Mouse (Mus musculus): ENCODE results near the gene Gm45618. TPM values are rescaled to one million over a fixed set of nuclear protein-coding genes. Genes with fewer than 3 reads are reported as not detected.

Gm45618 gene
- polyA plus RNA-seq, 2 experiments, result not detected

DNA sequence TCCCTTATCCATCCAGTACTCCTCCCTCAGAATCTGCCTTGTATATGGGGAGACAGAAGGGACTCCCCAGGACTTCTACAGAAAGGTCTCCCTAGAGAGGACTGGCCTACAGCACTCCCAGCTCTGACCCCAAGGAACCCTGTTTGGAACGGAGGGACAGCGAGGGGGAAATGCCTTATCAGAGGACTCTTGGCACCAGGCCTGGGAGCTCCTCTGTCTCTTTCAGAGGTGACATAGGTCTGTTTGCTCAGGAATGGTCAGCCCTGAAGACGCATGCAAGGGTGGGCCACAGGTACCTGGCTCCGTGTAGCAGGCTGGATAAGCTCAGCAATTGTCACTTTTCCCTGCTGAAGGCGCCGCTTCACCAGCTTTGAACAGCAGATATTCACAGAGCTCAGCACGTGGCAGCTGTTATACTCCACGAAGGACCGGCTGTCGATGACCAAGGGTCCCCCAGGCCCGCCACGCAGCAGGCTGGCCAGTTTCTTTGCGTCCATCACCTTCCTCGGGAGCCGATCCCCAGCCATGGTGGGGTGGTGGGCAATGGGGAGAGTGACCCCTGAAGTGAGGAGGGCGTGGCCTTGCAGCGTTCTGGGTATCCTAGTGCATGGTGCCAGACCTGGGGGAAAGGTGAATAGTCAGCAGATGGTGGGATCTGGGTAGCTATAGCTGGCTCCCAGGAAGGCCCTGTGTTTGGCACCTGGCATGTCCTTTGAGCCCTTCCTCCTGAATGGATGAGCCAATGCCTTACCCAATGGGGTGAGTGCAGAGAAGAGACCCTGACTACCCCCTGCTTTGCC is 30.7 kb downstream of the Gm45618 start:
- H3K4me2 ChIP-seq (ENCODE audit: low read depth), result no peak overlapping the region
- H3K36me3 ChIP-seq (replicated peaks; ENCODE audit: control insufficient read depth, insufficient read depth, low read depth), result peaks cover 10% of the 10 kb centered on the region
- ATAC-seq (ENCODE audit: insufficient read depth), result no peak
- peak overlapping the region; percentile 98 for H3K27ac ChIP-seq
- no peak for DNase-seq (ENCODE audit: low read depth in 3 of 3, low spot score in 3 of 3)
- H3K27me3 ChIP-seq (ENCODE audit: control insufficient read depth, insufficient read depth, low read length), result peaks cover 22% of the 10 kb centered on the region
- no peak overlapping the region for H3K4me3 ChIP-seq (ENCODE audit: insufficient read depth in 1 of 2, low read depth in 2 of 2, low read length in 2 of 2)
- H3K4me1 ChIP-seq (replicated peaks; ENCODE audit: control insufficient read depth in 2 of 2, insufficient read depth in 2 of 2, low read length in 1 of 2), result peaks cover 68 to 86% of the 10 kb centered on the region in 2 experiments
- H3K9me3 ChIP-seq (ENCODE audit: control insufficient read depth, low read length), result no peaks in the 10 kb centered on the region
- WGBS (ENCODE audit: insufficient replicate concordance), result 56% methylated on average over 17 of the region's 17 CpGs
- H3K9ac ChIP-seq (replicated peaks), result peak overlapping the region; percentile 48
- TF ChIP-seq EP300 (IDR thresholded peaks at IDR 0.05; ENCODE audit: low read depth), result no peak
- TF ChIP-seq CTCF (IDR thresholded peaks at IDR 0.05; ENCODE audit: low read depth), result no peak

DNA sequence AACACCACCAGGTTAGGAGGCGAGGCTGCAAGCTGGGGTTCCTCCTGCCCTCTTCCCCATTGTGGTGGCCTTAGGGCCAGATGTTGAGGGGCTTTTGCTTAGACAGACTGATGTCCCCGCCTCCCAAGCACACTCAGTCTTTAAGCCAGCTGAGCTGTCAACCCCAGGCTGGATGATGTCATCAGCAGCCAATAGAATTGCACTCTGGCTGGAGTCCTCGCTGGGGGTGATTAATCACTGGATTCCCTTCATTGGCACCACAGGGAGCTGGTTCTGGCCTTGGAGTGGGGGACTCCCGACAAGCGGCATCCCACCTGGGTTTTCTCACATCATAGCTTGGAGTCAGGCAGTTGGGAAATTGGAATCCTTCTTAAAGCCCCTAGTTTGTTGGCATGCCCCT is 31.6 kb downstream of the Gm45618 start:
- ATAC-seq (ENCODE audit: insufficient read depth), result peak; percentile 18; the same call in 1 of the 2 replicates
- DNase-seq (ENCODE audit: low read depth in 3 of 3, low spot score in 3 of 3), result peak; percentile 59 to 79 (median 61)
- H3K4me1 ChIP-seq (replicated peaks; ENCODE audit: control insufficient read depth in 2 of 2, insufficient read depth in 2 of 2, low read length in 1 of 2), result peaks cover 68 to 84% of the 10 kb centered on the region in 2 experiments
- H3K27me3 ChIP-seq (ENCODE audit: control insufficient read depth, insufficient read depth, low read length), result peaks cover 18% of the 10 kb centered on the region
- H3K4me2 ChIP-seq (ENCODE audit: low read depth), result peak overlapping the region; percentile 82; the same call in 1 of the 2 replicates
- peak overlapping the region; percentile 98 for H3K27ac ChIP-seq
- H3K36me3 ChIP-seq (replicated peaks; ENCODE audit: control insufficient read depth, insufficient read depth, low read depth), result peaks cover 14% of the 10 kb centered on the region
- TF ChIP-seq EP300 (IDR thresholded peaks at IDR 0.05; ENCODE audit: low read depth) (no peak), CTCF (IDR thresholded peaks at IDR 0.05; ENCODE audit: low read depth) (no peak)
- 7% methylated on average over 5 of the region's 5 CpGs for WGBS (ENCODE audit: insufficient replicate concordance)
- no peak overlapping the region for H3K4me3 ChIP-seq (ENCODE audit: insufficient read depth in 1 of 2, low read depth in 2 of 2, low read length in 2 of 2)
- H3K9me3 ChIP-seq (ENCODE audit: control insufficient read depth, low read length), result no peaks in the 10 kb centered on the region
- peak overlapping the region; percentile 75 for H3K9ac ChIP-seq (replicated peaks)

DNA sequence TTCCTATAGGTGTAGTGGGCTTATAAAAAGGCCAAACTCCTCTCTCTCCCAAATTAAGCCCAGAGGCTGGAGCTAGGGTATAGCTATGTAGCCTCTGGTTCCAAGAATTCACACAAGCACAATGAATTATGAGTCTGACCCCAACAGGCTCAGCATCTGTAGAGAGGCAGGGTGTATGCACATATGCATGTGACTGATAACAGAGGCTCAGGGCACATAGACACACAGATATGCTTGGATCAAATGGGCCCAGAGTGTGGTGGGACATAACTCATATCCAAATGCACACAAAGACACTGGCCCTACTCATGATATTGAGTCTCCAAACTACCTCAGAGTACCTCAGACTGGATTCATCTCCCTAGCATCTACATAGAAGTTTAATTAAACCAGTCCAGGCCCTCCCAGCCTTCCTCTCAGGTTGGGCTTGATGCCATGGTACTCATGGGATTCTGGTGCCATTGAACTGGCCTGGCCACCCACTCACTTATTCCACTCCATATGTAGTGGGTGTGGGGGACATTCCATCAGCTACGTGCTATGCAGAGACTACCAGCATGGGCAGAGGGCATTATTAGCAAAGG is 33.4 kb downstream of the Gm45618 start:
- ATAC-seq (ENCODE audit: insufficient read depth), result peak; percentile 98
- peak; percentile 90 to 92 (median 92) for DNase-seq (ENCODE audit: low read depth in 3 of 3, low spot score in 3 of 3)
- peak overlapping the region; percentile 83 for H3K9ac ChIP-seq (replicated peaks)
- 50% methylated on average over 1 of the region's 1 CpGs for WGBS (ENCODE audit: insufficient replicate concordance)
- H3K27me3 ChIP-seq (ENCODE audit: control insufficient read depth, insufficient read depth, low read length), result peaks cover 23% of the 10 kb centered on the region
- H3K9me3 ChIP-seq (ENCODE audit: control insufficient read depth, low read length), result no peaks in the 10 kb centered on the region
- H3K4me3 ChIP-seq (ENCODE audit: insufficient read depth in 1 of 2, low read depth in 2 of 2, low read length in 2 of 2), result peak overlapping the region; percentile 19 to 38; a peak in 3 of 4 replicates
- H3K36me3 ChIP-seq (replicated peaks; ENCODE audit: control insufficient read depth, insufficient read depth, low read depth), result peaks cover 28% of the 10 kb centered on the region
- peaks cover 55 to 67% of the 10 kb centered on the region in 2 experiments for H3K4me1 ChIP-seq (replicated peaks; ENCODE audit: control insufficient read depth in 2 of 2, insufficient read depth in 2 of 2, low read length in 1 of 2)
- peak overlapping the region; percentile 98 for H3K27ac ChIP-seq
- TF ChIP-seq EP300 (IDR thresholded peaks at IDR 0.05; ENCODE audit: low read depth), result peak; percentile 97
- no peak for TF ChIP-seq CTCF (IDR thresholded peaks at IDR 0.05; ENCODE audit: low read depth)
- peak overlapping the region; percentile 82 for H3K4me2 ChIP-seq (ENCODE audit: low read depth)

DNA sequence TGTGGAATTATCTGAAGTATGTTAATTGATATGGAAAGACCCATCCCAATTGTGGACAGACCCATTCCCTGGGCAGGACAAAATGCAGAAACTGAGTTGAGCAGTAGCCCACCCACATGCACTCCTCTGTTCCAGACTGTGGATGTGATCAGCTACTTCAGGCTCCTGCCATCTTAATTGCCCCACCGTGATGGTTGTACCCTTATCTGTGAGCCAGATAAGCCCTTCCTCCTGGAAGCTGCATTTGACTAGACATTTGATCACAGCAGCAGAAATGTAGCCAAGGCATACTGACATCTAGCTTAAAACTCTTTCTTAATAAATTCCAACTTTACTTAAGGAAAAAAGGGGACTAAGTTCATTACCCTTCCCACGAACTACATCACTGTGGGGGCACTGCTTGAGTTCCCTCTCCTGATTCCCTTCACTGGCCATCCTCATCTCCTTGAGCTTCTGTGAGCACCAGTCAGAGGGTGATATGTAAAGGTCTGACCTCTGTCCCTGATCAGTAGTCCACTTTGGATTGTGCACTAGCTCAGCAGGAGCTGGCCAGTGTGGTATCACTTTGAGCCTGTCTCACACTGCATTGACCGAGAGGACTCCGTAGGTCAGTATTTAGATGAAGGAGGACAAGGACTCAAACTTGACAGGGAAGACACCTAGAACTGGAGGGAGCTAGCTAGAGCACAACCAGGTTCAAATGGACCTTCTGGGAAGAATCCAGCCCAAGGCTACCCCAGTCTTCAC is 34.2 kb downstream of the Gm45618 start:
- peak; percentile 41 for TF ChIP-seq EP300 (IDR thresholded peaks at IDR 0.05; ENCODE audit: low read depth)
- TF ChIP-seq CTCF (IDR thresholded peaks at IDR 0.05; ENCODE audit: low read depth), result no peak
- Histone ChIP-seq H3K4me3 (ENCODE audit: insufficient read depth in 1 of 2, low read depth in 2 of 2, low read length in 2 of 2) (peak overlapping the region; percentile 12 to 37; a peak in 3 of 4 replicates), H3K9me3 (ENCODE audit: control insufficient read depth, low read length) (no peaks in the 10 kb centered on the region), H3K4me1 (replicated peaks; ENCODE audit: control insufficient read depth in 2 of 2, insufficient read depth in 2 of 2, low read length in 1 of 2) (peaks cover 55 to 60% of the 10 kb centered on the region in 2 experiments), H3K27ac (peak overlapping the region; percentile 98), H3K27me3 (ENCODE audit: control insufficient read depth, insufficient read depth, low read length) (peaks cover 31% of the 10 kb centered on the region), H3K9ac (replicated peaks) (peak overlapping the region; percentile 83), H3K4me2 (ENCODE audit: low read depth) (peak overlapping the region; percentile 82), H3K36me3 (replicated peaks; ENCODE audit: control insufficient read depth, insufficient read depth, low read depth) (peaks cover 34% of the 10 kb centered on the region)
- peak in 1 of 3 experiments; percentile 50 for DNase-seq (ENCODE audit: low read depth in 3 of 3, low spot score in 3 of 3)
- peak; percentile 1; the same call in 1 of the 2 replicates for ATAC-seq (ENCODE audit: insufficient read depth)
- 46% methylated on average over 4 of the region's 4 CpGs for WGBS (ENCODE audit: insufficient replicate concordance)

Measured in liver, embryonic 14.5 days (tissue).